Mouse (Mus musculus): ENCODE measurements around the gene Bod1l.

The Bod1l gene

DNA sequence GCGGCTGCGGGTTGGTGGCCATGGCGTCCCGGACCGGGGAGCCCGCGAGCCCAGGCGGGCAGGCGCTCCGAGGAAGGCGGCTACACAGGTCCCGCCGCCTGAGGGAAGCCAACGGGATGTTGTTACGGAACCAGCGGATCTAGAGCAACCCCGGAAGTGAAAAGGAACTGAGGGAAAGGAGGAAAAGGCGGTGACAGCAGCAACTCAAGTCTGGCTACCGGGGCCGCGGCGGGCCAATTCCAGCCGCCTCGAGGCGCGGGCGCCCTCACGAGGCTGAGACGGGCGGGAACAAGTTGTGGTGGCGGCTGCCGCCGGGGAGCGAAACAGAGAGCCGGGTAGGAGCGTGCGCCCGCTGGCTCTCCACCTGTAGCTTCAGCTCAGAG lies at the start of gene Bod1l:
Bod1l (minus strand) TSS at position 169 of the 383 bp plus-strand sequence.
- peak; percentile 91 to 95 for DNase-seq

- DNase-seq, result no peak
Observed at GRCm38 (mm10) chr5:41893351-41893750, 49.2 kb upstream of the Bod1l start.

DNA sequence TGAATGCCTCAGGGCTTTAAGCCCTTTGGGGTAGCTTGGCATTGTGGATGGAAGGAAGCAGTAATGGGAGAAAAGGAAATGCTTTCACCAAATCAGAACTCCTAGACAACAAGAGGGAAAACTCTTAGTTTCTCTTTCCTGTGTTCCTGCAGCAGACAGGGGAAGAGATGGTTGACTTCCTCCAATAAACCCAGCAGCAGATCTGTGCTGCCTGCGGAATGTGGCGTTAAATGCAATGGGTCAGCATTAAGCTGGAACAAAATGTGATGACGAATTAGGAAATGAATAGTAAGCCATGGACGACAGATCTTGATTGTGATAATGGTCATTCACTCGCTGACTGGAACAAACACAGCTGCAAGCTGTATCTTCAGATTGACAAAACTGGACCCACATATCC lies 46.8 kb upstream of the Bod1l start:
- DNase-seq, result no peak

GRCm38 (mm10) chr5:41889245-41889849 lies 45.2 kb upstream of the Bod1l start:
- no peak for DNase-seq

DNA sequence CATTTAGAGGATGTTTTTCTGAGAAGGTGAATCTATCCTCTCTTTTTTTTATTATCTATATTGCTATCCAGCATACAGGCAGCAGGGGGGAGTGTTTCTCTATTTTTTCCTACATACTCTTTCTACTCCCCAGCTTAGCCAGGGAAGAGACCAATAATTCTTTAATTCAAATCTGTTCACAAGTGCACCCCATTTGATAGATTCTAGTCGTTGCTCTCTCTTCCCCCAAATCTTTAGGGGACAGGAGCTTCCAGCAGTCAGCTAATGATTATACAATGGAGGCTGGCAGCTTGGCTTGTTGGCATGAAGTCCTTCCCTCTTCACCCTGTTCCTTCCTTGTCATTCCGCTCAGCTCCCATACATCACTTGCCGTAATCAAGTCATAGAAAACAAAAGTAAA lies 44.7 kb upstream of the Bod1l start:
- DNase-seq, result no peak

DNA sequence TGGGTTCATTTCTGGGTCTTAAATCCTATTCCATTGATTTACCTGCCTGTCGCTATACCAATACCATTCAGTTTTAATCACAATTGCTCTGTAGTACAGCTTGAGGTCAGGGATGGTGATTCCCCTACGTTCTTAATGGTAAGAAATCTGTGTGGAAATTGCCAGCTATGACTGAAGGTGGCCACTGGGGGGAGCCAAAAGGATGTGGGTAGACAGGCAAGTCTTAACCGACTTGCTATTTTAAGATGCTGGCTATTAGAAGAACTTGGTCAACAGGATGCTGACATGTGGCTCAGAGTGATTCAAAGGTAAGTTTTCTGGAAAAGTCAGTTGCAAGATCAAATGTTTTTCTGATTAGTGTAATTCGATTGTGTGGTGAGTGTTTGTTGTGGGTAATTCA lies 43.6 kb upstream of the Bod1l start:
- DNase-seq, result peak in 1 of 2 experiments; percentile 58

GRCm38 (mm10) chr5:41884563-41884962 lies 40.4 kb upstream of the Bod1l start:
- peak in 1 of 2 experiments; percentile 19 for DNase-seq

DNA sequence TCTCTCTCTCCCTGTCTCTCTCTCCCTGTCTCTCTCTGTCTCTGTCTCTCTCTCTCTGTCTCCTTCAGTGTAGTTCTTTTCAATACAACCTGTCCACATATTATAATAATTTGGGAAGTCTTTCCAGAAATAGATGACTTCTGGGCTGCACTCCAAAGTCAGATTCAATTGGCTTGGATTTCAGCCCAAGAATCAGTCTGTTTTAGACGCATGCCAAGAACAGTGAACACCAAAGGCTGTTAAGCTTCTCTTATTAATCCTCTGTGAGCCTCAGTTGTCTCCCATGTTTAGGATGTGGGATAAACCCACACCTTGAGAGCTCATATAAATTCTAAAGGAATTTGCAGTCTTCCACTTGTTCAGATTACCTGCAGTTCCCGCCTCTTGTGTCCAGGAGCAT lies 27.0 kb upstream of the Bod1l start:
- DNase-seq, result no peak

GRCm38 (mm10) chr5:41855781-41856180 lies 11.7 kb upstream of the Bod1l start:
- no peak for DNase-seq

- no peak for DNase-seq
Observed at GRCm38 (mm10) chr5:41845558-41845937, 1.4 kb upstream of the Bod1l start.

GRCm38 (mm10) chr5:41844820-41845557 lies 874 bp upstream of the Bod1l start:
- peak in 1 of 2 experiments; percentile 45 for DNase-seq

GRCm38 (mm10) chr5:41843419-41844146 lies 532 bp downstream of the Bod1l start:
- no peak for DNase-seq

DNA sequence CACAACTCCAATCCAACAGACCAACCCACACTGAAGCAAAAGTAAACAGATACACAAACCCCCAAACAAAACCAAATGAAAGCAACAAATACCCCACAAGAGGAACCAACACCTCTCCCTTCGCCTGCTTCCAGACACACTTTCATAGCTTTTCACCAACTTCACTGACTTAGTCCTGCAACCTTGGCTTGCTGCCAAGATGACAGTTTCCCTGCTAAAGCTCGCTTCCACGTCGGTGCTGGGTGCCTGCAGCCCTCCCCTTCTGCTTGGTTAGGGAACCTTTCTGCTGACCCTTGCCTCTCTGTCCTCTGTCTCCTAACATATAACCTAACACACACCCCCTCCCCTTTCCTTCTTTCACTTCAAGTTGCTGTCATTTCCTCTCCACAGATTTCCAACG lies 1.4 kb downstream of the Bod1l start:
- no peak for DNase-seq

- DNase-seq, result no peak
Observed at GRCm38 (mm10) chr5:41841735-41842134, 2.4 kb downstream of the Bod1l start.

DNA sequence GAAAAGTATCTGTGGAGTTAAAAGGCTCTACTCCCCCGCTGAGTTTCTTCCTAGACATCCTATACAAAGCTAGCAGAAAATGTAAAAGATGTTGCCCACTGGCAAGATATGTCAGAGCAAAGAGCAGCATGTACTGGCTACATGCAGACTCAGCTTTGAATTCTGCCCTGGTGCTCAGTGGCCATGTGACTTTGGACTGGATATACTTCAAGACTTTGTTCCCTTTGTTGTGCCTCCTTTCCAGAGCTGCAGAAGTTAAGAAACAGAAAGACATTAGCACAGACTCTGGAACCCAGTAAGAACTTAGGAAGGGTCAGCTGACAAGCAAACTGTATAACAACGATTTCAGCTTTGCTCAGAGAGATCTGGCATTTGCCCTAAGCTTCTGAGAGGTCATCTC lies 14.0 kb downstream of the Bod1l start:
- no peak for DNase-seq

GRCm38 (mm10) chr5:41821158-41821557 lies 23.0 kb downstream of the Bod1l start:
- DNase-seq, result no peak

DNA sequence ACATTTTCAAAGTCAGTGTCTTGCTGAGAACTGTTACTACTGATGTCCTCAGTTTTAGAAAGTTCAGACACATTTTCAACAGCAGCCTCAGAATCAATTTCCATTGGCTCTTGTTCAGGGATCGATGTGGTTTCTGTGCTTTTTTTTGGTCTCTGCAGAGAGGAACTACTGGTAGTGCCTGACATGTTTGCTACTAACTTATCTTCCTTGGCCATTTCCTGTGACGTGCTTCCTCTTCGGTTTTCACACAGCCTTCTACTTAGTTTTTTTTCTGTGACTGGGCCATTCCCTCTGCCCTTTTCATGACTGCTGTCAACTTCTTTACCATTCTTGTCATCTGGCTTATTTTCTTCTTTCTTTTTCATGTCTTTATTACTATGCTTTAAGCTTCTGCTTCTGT lies 23.6 kb downstream of the Bod1l start:
- no peak for DNase-seq

- DNase-seq, result no peak
Observed at GRCm38 (mm10) chr5:41812516-41812915, 31.6 kb downstream of the Bod1l start.

GRCm38 (mm10) chr5:41811279-41811678 lies 32.8 kb downstream of the Bod1l start:
- no peak for DNase-seq

- no peak for DNase-seq
Observed at GRCm38 (mm10) chr5:41807383-41807782, 36.7 kb downstream of the Bod1l start.

DNA sequence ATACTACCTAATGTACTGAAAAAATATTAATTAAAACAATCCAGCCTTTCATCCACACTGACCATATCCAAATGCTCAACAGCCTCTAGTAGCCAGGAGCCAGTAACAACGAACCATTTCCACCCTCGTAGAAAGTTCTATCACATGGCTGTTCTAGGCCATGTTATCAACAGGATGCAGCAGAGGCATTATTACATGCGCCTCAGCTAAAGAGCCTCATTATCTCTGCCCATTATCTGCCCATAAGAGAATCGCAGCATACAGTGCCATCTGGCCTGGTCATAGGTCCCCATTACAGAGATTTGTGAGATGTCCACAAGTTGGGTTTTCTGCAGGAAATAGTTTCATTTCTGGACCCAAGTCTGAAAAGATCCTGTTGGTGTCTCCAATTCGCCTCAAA lies 37.9 kb downstream of the Bod1l start:
- no peak for DNase-seq

DNA sequence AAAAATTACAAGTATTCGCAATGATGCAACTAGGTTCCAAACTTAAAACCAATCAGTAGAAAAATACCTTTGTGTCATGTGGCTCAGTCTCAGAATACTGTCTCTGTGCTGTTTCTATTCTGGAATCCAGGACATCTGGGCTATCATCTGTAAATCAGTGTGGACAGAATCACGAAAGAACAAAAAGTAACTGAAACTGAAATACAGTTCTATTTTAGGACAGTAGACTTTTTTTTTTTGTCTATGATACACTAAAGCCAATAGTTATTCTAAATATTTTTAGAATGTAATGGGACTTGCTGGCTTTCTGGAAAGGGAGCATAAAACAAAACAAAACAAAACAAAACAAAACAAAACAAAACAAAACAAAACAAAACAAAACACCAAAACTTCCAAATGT lies 39.0 kb downstream of the Bod1l start:
- DNase-seq, result no peak

DNA sequence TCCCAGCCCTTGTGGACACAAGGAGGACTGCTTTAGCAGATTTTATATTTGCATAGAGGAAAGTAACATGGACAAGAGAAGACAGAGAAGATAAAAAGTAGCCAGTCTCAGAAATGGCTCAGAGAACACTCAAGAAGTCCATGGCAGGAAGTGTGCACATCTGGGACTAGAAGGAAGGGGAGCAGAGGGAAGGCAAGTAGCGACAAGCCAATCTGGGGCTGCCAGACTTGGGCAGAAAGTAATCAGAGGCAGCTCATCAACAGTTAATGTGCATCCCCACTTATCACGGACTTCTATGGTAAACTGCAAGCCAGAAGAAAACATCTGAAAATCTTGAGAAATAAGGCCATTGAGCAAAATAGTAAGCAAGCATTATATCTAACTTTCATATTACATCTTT lies 39.5 kb downstream of the Bod1l start:
- no peak for DNase-seq

- no peak for DNase-seq
Observed at GRCm38 (mm10) chr5:41801622-41802021, 42.5 kb downstream of the Bod1l start.

Data from spleen, adult 18-20 months (tissue).